Mouse (Mus musculus): ENCODE data around the gene Wdtc1.

The Wdtc1 gene

GRCm38 (mm10) chr4:133297360-133297759 lies 55.9 kb downstream of the Wdtc1 start:
- in situ Hi-C loops (cut with MboI; ENCODE audit: low pct_unique_long_range_greater_than_20kb in 1 of 2, low sequenced_read_pairs in 2 of 2, unreplicated experiment in 1 of 2) = no loop called here

- in situ Hi-C loops (cut with MboI; ENCODE audit: low pct_unique_long_range_greater_than_20kb in 1 of 2, low sequenced_read_pairs in 2 of 2, unreplicated experiment in 1 of 2) = no loop called here
These were observed 59.2 kb downstream of the Wdtc1 start for GRCm38 (mm10) chr4:133294084-133294483.

- in situ Hi-C loops (cut with MboI; ENCODE audit: low pct_unique_long_range_greater_than_20kb in 1 of 2, low sequenced_read_pairs in 2 of 2, unreplicated experiment in 1 of 2) = no loop called here
These were observed 60.1 kb downstream of the Wdtc1 start for GRCm38 (mm10) chr4:133292901-133293843.

GRCm38 (mm10) chr4:133292405-133292804 lies 60.9 kb downstream of the Wdtc1 start:
- in situ Hi-C loops (cut with MboI; ENCODE audit: low pct_unique_long_range_greater_than_20kb in 1 of 2, low sequenced_read_pairs in 2 of 2, unreplicated experiment in 1 of 2) = no loop called here

- in situ Hi-C loops (cut with MboI; ENCODE audit: low pct_unique_long_range_greater_than_20kb in 1 of 2, low sequenced_read_pairs in 2 of 2, unreplicated experiment in 1 of 2) = no loop called here
These were observed 62.0 kb downstream of the Wdtc1 start for GRCm38 (mm10) chr4:133291255-133291654.

GRCm38 (mm10) chr4:133286476-133287077 lies 66.7 kb downstream of the Wdtc1 start:
- in situ Hi-C loops (cut with MboI; ENCODE audit: low pct_unique_long_range_greater_than_20kb in 1 of 2, low sequenced_read_pairs in 2 of 2, unreplicated experiment in 1 of 2) = no loop called here

- in situ Hi-C loops (cut with MboI; ENCODE audit: low pct_unique_long_range_greater_than_20kb in 1 of 2, low sequenced_read_pairs in 2 of 2, unreplicated experiment in 1 of 2) = no loop called here
These were observed 67.3 kb downstream of the Wdtc1 start for GRCm38 (mm10) chr4:133285950-133286349.

- in situ Hi-C loops (cut with MboI; ENCODE audit: low pct_unique_long_range_greater_than_20kb in 1 of 2, low sequenced_read_pairs in 2 of 2, unreplicated experiment in 1 of 2) = no loop called here
These were observed 68.0 kb downstream of the Wdtc1 start for GRCm38 (mm10) chr4:133285299-133285698.

- in situ Hi-C loops (cut with MboI; ENCODE audit: low pct_unique_long_range_greater_than_20kb in 1 of 2, low sequenced_read_pairs in 2 of 2, unreplicated experiment in 1 of 2) = no loop called here
These were observed 70.6 kb downstream of the Wdtc1 start for GRCm38 (mm10) chr4:133282656-133283055.

GRCm38 (mm10) chr4:133281951-133282481 lies 71.3 kb downstream of the Wdtc1 start:
- in situ Hi-C loops (cut with MboI; ENCODE audit: low pct_unique_long_range_greater_than_20kb in 1 of 2, low sequenced_read_pairs in 2 of 2, unreplicated experiment in 1 of 2) = no loop called here

GRCm38 (mm10) chr4:133281513-133281912 lies 71.8 kb downstream of the Wdtc1 start:
- in situ Hi-C loops (cut with MboI; ENCODE audit: low pct_unique_long_range_greater_than_20kb in 1 of 2, low sequenced_read_pairs in 2 of 2, unreplicated experiment in 1 of 2) = no loop called here

GRCm38 (mm10) chr4:133278482-133278881 lies 74.8 kb downstream of the Wdtc1 start:
- in situ Hi-C loops (cut with MboI; ENCODE audit: low pct_unique_long_range_greater_than_20kb in 1 of 2, low sequenced_read_pairs in 2 of 2, unreplicated experiment in 1 of 2) = no loop called here

GRCm38 (mm10) chr4:133278067-133278466 lies 75.2 kb downstream of the Wdtc1 start:
- in situ Hi-C loops (cut with MboI; ENCODE audit: low pct_unique_long_range_greater_than_20kb in 1 of 2, low sequenced_read_pairs in 2 of 2, unreplicated experiment in 1 of 2) = no loop called here

- in situ Hi-C loops (cut with MboI; ENCODE audit: low pct_unique_long_range_greater_than_20kb in 1 of 2, low sequenced_read_pairs in 2 of 2, unreplicated experiment in 1 of 2) = no loop called here
These were observed 75.9 kb downstream of the Wdtc1 start, which contains the start of gene Tmem222 for GRCm38 (mm10) chr4:133277104-133278026. TSS of gene Tmem222 (minus strand) at chr4:133277792.

GRCm38 (mm10) chr4:133270929-133271328 lies 82.4 kb downstream of the Wdtc1 start:
- in situ Hi-C loops (cut with MboI; ENCODE audit: low pct_unique_long_range_greater_than_20kb in 1 of 2, low sequenced_read_pairs in 2 of 2, unreplicated experiment in 1 of 2) = no loop called here

- in situ Hi-C loops (cut with MboI; ENCODE audit: low pct_unique_long_range_greater_than_20kb in 1 of 2, low sequenced_read_pairs in 2 of 2, unreplicated experiment in 1 of 2) = no loop called here
These were observed 83.7 kb downstream of the Wdtc1 start for GRCm38 (mm10) chr4:133269596-133269995.

GRCm38 (mm10) chr4:133268931-133269330 lies 84.3 kb downstream of the Wdtc1 start:
- in situ Hi-C loops (cut with MboI; ENCODE audit: low pct_unique_long_range_greater_than_20kb in 1 of 2, low sequenced_read_pairs in 2 of 2, unreplicated experiment in 1 of 2) = no loop called here

GRCm38 (mm10) chr4:133266248-133266880 lies 86.9 kb downstream of the Wdtc1 start:
- in situ Hi-C loops (cut with MboI; ENCODE audit: low pct_unique_long_range_greater_than_20kb in 1 of 2, low sequenced_read_pairs in 2 of 2, unreplicated experiment in 1 of 2) = no loop called here
